Mouse (Mus musculus) c-Kit-positive CD71-positive TER-119-positive erythroid progenitor cells, embryonic 14.5 days (primary cell): ENCODE measurements around the gene Rhot2.
"Not testable (repeated sequence)": the region's sequence is repeated elsewhere in the genome, so short reads cannot be mapped to it uniquely, and the experiment has no call there.

Experiments
- DNase-seq: peaks from one replicate; pipeline ENCODE4 v3.0.0-alpha.2; 2013; ENCODE audit warnings: low spot score

The Rhot2 gene

GRCm38 (mm10) chr17:25828223-25828594 lies 16.4 kb downstream of the Rhot2 start:
- DNase-seq, result no peak

GRCm38 (mm10) chr17:25827546-25828222 lies 17.0 kb downstream of the Rhot2 start:
- DNase-seq, result no peak

GRCm38 (mm10) chr17:25827011-25827410 lies 17.6 kb downstream of the Rhot2 start:
- no peak for DNase-seq

GRCm38 (mm10) chr17:25825984-25826570 lies 18.6 kb downstream of the Rhot2 start:
- DNase-seq, result no peak

- no peak for DNase-seq
These were observed 19.3 kb downstream of the Rhot2 start for GRCm38 (mm10) chr17:25825311-25825710.

- no peak for DNase-seq
These were observed 20.1 kb downstream of the Rhot2 start for GRCm38 (mm10) chr17:25824362-25825142.

- peak; percentile 85 for DNase-seq
These were observed 21.2 kb downstream of the Rhot2 start, which contains the start of gene Wdr24 for GRCm38 (mm10) chr17:25823452-25823851. Gene Wdr24, plus strand, starts transcription at chr17:25823627.

GRCm38 (mm10) chr17:25818851-25819780 lies 25.5 kb downstream of the Rhot2 start:
- no peak for DNase-seq

GRCm38 (mm10) chr17:25817662-25818061 lies 27.0 kb downstream of the Rhot2 start:
- DNase-seq, result no peak

GRCm38 (mm10) chr17:25813471-25813870 lies 31.2 kb downstream of the Rhot2 start:
- DNase-seq, result peak; percentile 64

GRCm38 (mm10) chr17:25810890-25811289 lies 33.8 kb downstream of the Rhot2 start:
- DNase-seq, result no peak

GRCm38 (mm10) chr17:25809606-25810340 lies 34.9 kb downstream of the Rhot2 start:
- no peak for DNase-seq

GRCm38 (mm10) chr17:25808789-25809605 lies 35.7 kb downstream of the Rhot2 start, which contains the start of gene Fbxl16:
Gene Fbxl16, plus strand, starts transcription at chr17:25809085.
- no peak for DNase-seq

- no peak for DNase-seq
These were observed 36.6 kb downstream of the Rhot2 start for GRCm38 (mm10) chr17:25808028-25808427.

- DNase-seq, result not testable (repeated sequence)
These were observed 37.2 kb downstream of the Rhot2 start for GRCm38 (mm10) chr17:25807452-25807851.

- DNase-seq, result no peak
These were observed 38.1 kb downstream of the Rhot2 start for GRCm38 (mm10) chr17:25806507-25806906.

- no peak for DNase-seq
These were observed 41.7 kb downstream of the Rhot2 start for GRCm38 (mm10) chr17:25802825-25803517.

- peak; percentile 67 for DNase-seq
These were observed 43.6 kb downstream of the Rhot2 start for GRCm38 (mm10) chr17:25801029-25801428.

GRCm38 (mm10) chr17:25796951-25797369 lies 47.7 kb downstream of the Rhot2 start, which contains the start of gene Metrn:
Gene Metrn, minus strand, starts transcription at chr17:25797136.
- DNase-seq, result peak; percentile 80
